Mouse (Mus musculus) erythroblast, embryonic 14.5 days (primary cell): Measurements from ENCODE around the gene AC170998.1. TPM values are rescaled to one million over a fixed set of nuclear protein-coding genes. Genes with fewer than 3 reads are reported as not detected.
"Not testable (repeated sequence)": the region's sequence is repeated elsewhere in the genome, so short reads cannot be mapped to it uniquely, and the experiment has no call there.

Source experiments
- H3K27me3 ChIP-seq: 2 replicates; pipeline ENCODE4 v1.6.1; 2012; ENCODE audit warnings: inconsistent platforms; ENCODE audit not compliant: control insufficient read depth
- H3K36me3 ChIP-seq: 2 replicates; pipeline ENCODE4 v1.6.1; 2012; ENCODE audit warnings: mild to moderate bottlenecking, inconsistent platforms; ENCODE audit not compliant: control insufficient read depth
- H3K4me1 ChIP-seq: 2 replicates; pipeline ENCODE4 v1.6.1; 2012; ENCODE audit warnings: inconsistent platforms; ENCODE audit not compliant: control insufficient read depth
- H3K4me3 ChIP-seq: replicated peaks from 2 replicates; pipeline ENCODE3; 2012; ENCODE audit warnings: moderate library complexity, mild to moderate bottlenecking, inconsistent platforms
- H3K9me3 ChIP-seq: 2 replicates; pipeline ENCODE4 v1.6.1; 2012; ENCODE audit warnings: low read length, inconsistent platforms, mixed read lengths; ENCODE audit not compliant: control insufficient read depth
- GATA1 ChIP-seq: IDR thresholded peaks from 2 replicates; pipeline ENCODE4 v1.6.1; 2012; ENCODE audit warnings: low read length, inconsistent platforms, mixed read lengths
- TAL1 ChIP-seq: IDR thresholded peaks from 3 replicates; pipeline ENCODE4 v1.6.1; 2012; ENCODE audit warnings: low read length, inconsistent platforms, mixed read lengths
- polyA plus RNA-seq: library from polyadenylated mRNA; stranded (reverse); fragments of >175 nt; gene quantifications from 2 replicates; pipeline ENCODE4 v1.2.3, GENCODE M21; 2012

Gene AC170998.1
- polyA plus RNA-seq, 1 experiment = not detected

DNA sequence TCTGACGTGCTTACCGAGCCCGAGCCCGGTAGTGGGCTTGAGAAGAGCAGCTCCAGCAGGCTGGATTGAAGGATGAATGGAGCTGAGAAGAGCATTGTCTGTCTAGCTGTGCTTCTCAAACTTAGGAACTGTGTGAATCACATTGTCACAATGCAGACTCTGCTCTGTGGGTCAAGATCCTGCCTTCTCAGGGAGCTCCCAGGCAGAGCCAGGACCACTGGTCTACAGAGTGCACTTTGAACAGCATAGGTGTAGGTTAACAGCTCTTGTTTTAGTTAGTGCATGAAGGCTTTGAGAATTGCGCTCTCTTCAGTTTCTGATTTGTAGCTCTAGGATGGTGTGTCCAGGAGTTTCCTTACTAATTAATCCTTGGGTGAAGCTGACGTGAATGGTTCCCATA lies 14.6 kb upstream of the AC170998.1 start:
- Histone ChIP-seq H3K36me3 (peaks cover 44% of the 10 kb centered on the region), H3K4me3 (no peak overlapping the region), H3K4me1 (peaks cover 14% of the 10 kb centered on the region)

DNA sequence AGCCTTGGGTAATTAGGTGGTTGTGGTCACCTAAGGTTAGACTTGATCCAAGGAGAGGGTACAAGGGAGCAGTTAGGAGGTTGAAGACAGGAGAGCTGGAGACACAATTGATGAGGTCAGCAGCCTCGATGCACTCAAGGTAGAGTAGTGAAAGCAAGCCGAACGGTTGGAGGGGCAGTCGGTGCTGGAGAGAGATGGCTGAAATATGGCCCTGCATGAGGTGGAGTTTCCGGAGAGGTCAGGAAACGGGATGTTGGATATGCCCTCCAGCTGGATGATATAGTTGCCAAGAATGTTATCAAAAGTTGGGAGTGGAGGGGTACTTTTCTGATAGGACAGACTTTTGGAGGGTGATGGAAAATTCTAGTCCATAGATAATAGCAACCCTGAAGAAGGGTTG lies 13.6 kb upstream of the AC170998.1 start:
- Histone ChIP-seq H3K9me3 (no peaks in the 10 kb centered on the region), H3K4me1 (peaks cover 11% of the 10 kb centered on the region), H3K27me3 (no peaks in the 10 kb centered on the region), H3K4me3 (no peak overlapping the region), H3K36me3 (peaks cover 54% of the 10 kb centered on the region)
- TF ChIP-seq GATA1 (no peak), TAL1 (no peak)

More for the DNA sequence above, 14.6 kb upstream of the AC170998.1 start:
- no peaks in the 10 kb centered on the region for H3K9me3 ChIP-seq
- no peak for TF ChIP-seq TAL1
- no peak for TF ChIP-seq GATA1
- no peaks in the 10 kb centered on the region for H3K27me3 ChIP-seq

DNA sequence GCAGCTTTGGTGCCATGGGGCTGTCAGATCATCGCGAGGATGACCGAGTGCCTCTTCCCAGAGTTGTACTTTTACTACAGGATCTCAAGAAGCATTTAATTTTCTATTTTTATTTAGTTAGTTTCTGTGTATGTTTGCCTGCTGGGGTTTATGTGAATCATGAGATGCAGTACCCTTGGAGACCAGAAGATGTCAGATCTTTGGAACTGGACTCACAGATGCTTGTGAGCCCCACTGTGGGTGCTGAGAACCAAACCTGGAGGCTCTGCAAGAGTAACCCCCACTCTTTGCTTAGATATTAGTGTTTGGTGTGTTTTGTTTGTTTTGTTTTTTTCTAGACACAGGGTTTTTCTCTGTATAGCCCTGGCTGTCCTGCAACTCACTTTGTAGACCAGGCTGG lies 11.9 kb upstream of the AC170998.1 start:
- Histone ChIP-seq H3K4me1 (peaks cover 7% of the 10 kb centered on the region), H3K36me3 (peaks cover 65% of the 10 kb centered on the region), H3K27me3 (no peaks in the 10 kb centered on the region), H3K4me3 (no peak overlapping the region), H3K9me3 (no peaks in the 10 kb centered on the region)
- TF ChIP-seq GATA1 (no peak), TAL1 (no peak)

DNA sequence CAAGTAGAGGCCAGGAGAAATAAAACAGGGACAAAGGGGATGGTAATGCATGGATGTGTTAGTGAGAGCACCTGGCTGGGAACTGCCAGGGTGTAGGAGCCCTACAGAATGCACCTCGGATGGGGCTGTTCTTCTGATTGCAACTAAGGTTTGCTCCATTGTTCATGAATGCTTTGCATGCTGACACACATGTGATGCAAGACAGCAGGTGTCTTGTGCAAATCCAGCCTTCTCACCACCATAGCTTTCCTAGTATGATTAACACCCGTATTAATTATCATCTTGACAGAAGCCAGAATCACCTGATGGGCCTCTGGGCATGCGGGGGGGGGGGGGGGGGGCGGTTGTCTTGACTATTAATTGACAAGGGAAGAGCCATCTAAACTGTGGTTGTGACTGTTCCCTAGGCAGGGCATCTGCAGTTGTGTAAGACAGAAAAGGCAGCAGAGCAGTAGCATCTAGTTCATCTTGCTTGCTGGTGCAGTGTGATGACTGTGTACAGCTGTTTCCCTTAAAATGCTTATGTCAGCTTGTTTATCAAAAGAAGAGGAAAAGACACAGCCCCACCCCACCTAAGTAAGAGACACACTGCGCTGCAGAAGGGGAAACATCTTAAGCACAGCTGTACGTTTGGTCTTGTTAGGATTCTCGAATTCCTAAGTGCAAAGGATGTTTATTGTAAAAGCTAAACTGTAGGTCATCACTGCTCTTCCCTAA lies 9.9 kb upstream of the AC170998.1 start:
- H3K4me1 ChIP-seq = no peaks in the 10 kb centered on the region; the same call in 1 of the 2 replicates
- no peak for TF ChIP-seq GATA1
- no peaks in the 10 kb centered on the region for H3K9me3 ChIP-seq
- peaks cover 76% of the 10 kb centered on the region for H3K36me3 ChIP-seq
- no peak overlapping the region for H3K4me3 ChIP-seq
- H3K27me3 ChIP-seq = no peaks in the 10 kb centered on the region

DNA sequence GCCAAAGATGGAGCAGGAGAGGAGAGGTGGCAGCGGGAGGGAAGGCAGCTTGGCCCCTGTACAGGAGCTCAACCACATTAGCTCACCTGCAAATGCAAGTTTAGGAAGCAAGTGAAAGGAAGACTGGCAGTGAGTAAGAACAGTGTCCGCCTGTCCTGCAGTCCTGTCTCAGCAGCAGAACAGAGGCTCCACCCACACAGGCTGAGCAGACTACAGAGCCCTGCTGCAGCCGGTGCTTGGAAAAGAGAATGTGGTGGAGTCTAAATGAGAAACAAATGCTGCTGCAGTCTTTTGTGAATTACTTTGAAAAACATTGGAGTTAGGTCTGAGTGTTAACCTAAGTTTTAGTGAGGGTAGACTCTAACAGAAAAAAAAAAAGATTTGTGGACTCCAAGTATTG lies 8.3 kb upstream of the AC170998.1 start:
- H3K4me3 ChIP-seq = no peak overlapping the region
- peaks cover 88% of the 10 kb centered on the region for H3K36me3 ChIP-seq
- no peaks in the 10 kb centered on the region for H3K27me3 ChIP-seq
- TF ChIP-seq TAL1 (no peak), GATA1 (no peak)
- no peaks in the 10 kb centered on the region for H3K9me3 ChIP-seq
- no peaks in the 10 kb centered on the region; the same call in 1 of the 2 replicates for H3K4me1 ChIP-seq

DNA sequence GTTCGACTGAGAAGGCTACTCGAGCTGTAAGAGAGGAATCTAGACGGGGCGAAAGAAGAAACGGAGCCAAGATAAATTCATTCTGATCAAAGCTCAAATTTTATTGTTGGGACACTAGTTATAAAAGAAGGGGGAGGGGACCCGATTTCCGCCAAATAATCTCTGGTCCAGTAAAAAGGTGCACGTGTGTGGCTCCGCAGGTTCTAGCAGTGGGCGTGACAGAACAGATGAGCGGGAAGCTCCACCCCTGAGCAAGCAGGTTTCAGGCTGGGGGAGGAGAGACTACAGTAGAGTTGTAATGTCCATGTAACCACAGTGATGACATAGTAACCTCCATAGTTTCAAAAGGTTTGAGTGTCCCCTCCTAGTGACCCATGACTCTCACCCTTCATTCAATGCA lies 1.6 kb downstream of the AC170998.1 start:
- not testable (repeated sequence) for H3K27me3 ChIP-seq

DNA sequence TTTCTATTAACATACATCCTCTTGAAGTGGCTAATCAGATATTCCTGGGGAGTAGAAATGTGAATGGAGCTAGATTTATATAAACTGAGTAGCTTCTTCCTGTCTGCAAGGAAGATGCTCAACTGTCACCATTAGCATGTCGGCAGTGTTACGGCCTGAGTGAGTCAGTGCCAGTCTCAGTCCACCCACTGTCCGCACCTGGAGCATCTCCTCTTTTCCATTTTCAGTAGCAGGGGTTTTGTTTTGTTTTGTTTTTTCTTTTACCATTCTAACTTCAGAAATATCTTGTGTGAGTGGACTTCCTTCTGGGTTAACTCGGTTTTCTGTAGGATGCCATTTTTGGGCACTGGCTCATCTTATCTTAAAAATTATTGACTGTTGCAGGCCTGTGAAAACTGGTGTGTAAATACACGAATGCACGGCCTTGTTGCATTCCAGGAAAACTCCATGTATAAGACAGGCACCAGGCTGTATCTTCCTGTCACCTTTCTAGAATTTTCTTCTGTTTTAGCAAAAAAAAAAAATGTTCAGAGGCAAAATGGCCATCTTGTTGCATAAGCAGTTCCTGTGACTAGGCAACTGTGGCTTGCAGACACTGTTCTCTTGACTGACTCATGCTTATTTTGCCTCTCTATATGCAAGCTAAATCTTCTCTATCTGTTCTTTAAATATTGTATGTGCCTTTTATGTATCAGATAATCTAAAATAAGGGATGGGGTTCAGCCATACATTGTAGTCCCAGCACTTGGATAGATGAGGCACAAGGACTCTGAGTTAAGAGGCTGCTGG lies 9.6 kb downstream of the AC170998.1 start:
- no peak for TF ChIP-seq GATA1
- no peak for TF ChIP-seq TAL1
- Histone ChIP-seq H3K27me3 (no peaks in the 10 kb centered on the region), H3K9me3 (no peaks in the 10 kb centered on the region), H3K36me3 (peaks cover 88% of the 10 kb centered on the region), H3K4me1 (0 out of 2 replicates have a peak, but pooled peaks cover under 1% of the 10 kb centered on the region), H3K4me3 (no peak overlapping the region)

More for the DNA sequence above, 1.6 kb downstream of the AC170998.1 start:
- H3K4me3 ChIP-seq, H3K9me3 ChIP-seq, H3K4me1 ChIP-seq: not testable (repeated sequence)
- H3K36me3 ChIP-seq = peaks cover 93% of the 10 kb centered on the region

DNA sequence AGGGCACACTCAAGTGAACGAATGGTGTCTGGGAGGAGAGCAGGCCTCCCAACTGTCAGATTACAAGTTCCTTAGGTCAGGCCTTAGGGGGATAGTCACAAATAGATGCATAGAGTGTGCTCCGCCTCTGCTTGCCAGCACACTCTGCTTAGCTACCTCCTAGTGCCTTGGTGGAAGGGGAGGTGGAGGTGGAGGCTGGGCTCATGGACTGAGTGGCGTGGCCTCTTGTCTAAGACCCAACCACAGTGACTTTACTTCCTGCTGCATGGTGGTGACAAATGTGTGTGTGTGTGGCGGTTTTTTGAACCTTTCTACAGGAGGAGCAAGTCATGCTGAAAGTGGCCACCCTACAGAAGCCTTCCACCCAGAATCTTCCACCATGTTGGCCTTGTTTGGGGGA lies 10.6 kb downstream of the AC170998.1 start:
- Histone ChIP-seq H3K36me3 (peaks cover 88% of the 10 kb centered on the region), H3K9me3 (no peaks in the 10 kb centered on the region), H3K27me3 (no peaks in the 10 kb centered on the region), H3K4me3 (no peak overlapping the region), H3K4me1 (peaks cover 3% of the 10 kb centered on the region; the same call in 1 of the 2 replicates)
- TF ChIP-seq GATA1 (no peak), TAL1 (no peak)

DNA sequence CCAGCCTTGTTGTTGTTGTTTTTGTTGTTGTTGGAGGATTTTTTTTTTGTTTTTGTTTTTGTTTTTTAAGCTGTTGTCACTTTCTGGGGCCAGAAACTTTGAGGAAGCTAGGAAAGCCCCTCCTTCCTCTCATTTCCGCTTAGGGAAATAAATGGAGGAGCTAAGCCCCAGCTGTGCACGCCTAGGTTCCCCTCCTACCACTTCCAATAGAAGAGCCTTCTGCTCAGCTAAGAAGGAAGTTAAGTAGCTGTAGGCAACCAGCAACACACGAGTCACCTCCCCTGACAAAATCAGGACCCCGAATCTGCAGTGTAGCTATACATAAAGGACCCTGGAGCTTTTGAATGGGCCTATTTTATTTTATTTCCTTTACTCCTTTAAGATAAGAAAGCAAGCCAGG lies 12.1 kb downstream of the AC170998.1 start:
- no peaks in the 10 kb centered on the region for H3K9me3 ChIP-seq
- no peaks in the 10 kb centered on the region for H3K27me3 ChIP-seq
- TF ChIP-seq TAL1 (no peak), GATA1 (no peak)
- no peak overlapping the region for H3K4me3 ChIP-seq
- H3K4me1 ChIP-seq = peaks cover 3% of the 10 kb centered on the region; the same call in 1 of the 2 replicates
- H3K36me3 ChIP-seq = peaks cover 88% of the 10 kb centered on the region
